Mouse (Mus musculus): Measurements from ENCODE around the gene Sh3bp4.

- no peak for TF ChIP-seq CTCF (IDR thresholded peaks at IDR 0.05; ENCODE audit: borderline replicate concordance, insufficient read depth, low read depth, low read length)
- TF ChIP-seq POLR2A (IDR thresholded peaks at IDR 0.05; ENCODE audit: borderline replicate concordance, insufficient read depth, low read length): no peak
These were observed 63.5 kb downstream of the Sh3bp4 start for GRCm38 (mm10) chr1:89133717-89134116.
